Mouse (Mus musculus): ENCODE results near the gene Sohlh1. TPM values are rescaled to one million over a fixed set of nuclear protein-coding genes. Genes with fewer than 3 reads are reported as not detected.

Gene Sohlh1
- polyA plus RNA-seq, 2 experiments = 0.14 to 0.18 TPM

DNA sequence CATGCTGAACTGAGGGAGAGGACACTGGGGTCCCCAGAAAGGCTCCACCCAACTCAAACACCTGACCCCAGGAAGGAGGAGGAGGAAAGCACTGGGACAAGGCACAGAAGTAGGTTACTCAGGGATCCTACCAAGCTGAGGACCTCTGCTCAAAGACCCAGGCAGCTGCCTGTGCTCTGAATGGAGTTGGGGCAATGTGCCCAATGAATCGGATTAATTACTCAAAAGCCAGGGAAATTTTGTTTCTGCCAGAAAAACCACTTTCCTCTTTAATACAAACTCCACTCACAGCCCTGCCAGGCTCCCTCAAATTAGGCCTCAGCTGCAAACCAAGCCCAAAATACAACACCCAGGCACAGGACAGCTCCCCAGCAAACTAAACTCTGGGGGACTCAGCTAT lies 4.3 kb downstream of the Sohlh1 start:
- Histone ChIP-seq H3K27ac (replicated peaks; ENCODE audit: low read depth, low read length) (no peak overlapping the region), H3K4me2 (replicated peaks; ENCODE audit: low read depth, low read length, severe bottlenecking) (no peak overlapping the region), H3K4me1 (ENCODE audit: control insufficient read depth, insufficient read depth, low read length) (0 out of 2 replicates have a peak, but pooled peaks cover 11% of the 10 kb centered on the region), H3K36me3 (ENCODE audit: control insufficient read depth, insufficient read depth, low read length) (no peaks in the 10 kb centered on the region), H3K4me3 (replicated peaks; ENCODE audit: low read length) (no peak overlapping the region), H3K9ac (ENCODE audit: low read depth, low read length, severe bottlenecking) (no peak overlapping the region), H3K9me3 (ENCODE audit: control insufficient read depth, low read length) (no peaks in the 10 kb centered on the region), H3K27me3 (ENCODE audit: control insufficient read depth, insufficient read depth, low read length) (no peaks in the 10 kb centered on the region)
- no peak for TF ChIP-seq POLR2A (IDR thresholded peaks at IDR 0.05; ENCODE audit: borderline replicate concordance, extremely low read depth, insufficient read depth, insufficient read length)
- no peak for DNase-seq (ENCODE audit: low spot score)
- 75% methylated on average over 1 of the region's 1 CpGs for WGBS
- ATAC-seq (ENCODE audit: low FRiP score, low read depth) = no peak

DNA sequence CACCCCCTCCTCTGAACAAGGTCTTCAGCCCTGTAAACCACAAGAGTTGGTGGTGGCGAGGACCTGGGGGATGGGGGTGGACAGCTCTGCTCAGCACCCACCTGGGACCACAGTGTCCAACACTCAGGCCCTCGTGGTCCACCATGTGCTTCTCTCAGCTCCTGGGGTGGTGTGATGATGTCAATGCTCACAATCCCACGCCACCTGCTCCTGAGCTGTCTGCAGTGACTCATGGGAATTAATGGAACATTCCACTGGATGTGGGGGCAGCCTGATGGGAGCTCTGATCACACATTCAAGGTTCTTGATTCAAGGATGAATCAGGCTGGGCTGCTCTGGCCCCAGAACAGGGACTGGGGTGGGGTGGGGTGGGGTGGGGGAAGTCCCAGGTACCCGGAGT lies 4.9 kb downstream of the Sohlh1 start:
- no peak for ATAC-seq (ENCODE audit: low FRiP score, low read depth)
- Histone ChIP-seq H3K27ac (replicated peaks; ENCODE audit: low read depth, low read length) (no peak overlapping the region), H3K36me3 (ENCODE audit: control insufficient read depth, insufficient read depth, low read length) (no peaks in the 10 kb centered on the region), H3K4me1 (ENCODE audit: control insufficient read depth, insufficient read depth, low read length) (0 out of 2 replicates have a peak, but pooled peaks cover 11% of the 10 kb centered on the region), H3K27me3 (ENCODE audit: control insufficient read depth, insufficient read depth, low read length) (no peaks in the 10 kb centered on the region), H3K9me3 (ENCODE audit: control insufficient read depth, low read length) (no peaks in the 10 kb centered on the region), H3K9ac (ENCODE audit: low read depth, low read length, severe bottlenecking) (no peak overlapping the region), H3K4me2 (replicated peaks; ENCODE audit: low read depth, low read length, severe bottlenecking) (no peak overlapping the region), H3K4me3 (replicated peaks; ENCODE audit: low read length) (no peak overlapping the region)
- WGBS = 53% methylated on average over 4 of the region's 4 CpGs
- no peak for DNase-seq (ENCODE audit: low spot score)
- no peak for TF ChIP-seq POLR2A (IDR thresholded peaks at IDR 0.05; ENCODE audit: borderline replicate concordance, extremely low read depth, insufficient read depth, insufficient read length)

DNA sequence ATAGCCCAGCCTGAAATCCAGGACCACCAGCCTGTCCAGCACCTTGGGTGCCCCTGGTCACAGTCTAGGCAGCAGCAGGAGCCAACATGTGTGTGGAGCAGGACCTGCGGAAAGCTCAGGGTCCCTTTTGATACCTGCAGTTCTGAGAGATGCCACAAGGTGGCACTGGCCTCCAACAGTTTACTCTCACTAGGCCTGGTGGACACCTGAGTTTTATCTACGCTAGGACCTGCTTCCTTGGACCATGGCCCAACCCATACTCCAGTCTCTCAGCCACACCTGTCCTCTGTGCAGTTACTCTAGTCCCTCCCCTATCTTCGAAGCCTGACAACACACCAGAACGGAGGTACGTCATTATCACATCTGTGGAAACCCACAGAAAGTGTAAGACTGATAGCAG lies 10.8 kb downstream of the Sohlh1 start:
- Histone ChIP-seq H3K36me3 (ENCODE audit: control insufficient read depth, insufficient read depth, low read length) (no peaks in the 10 kb centered on the region), H3K27me3 (ENCODE audit: control insufficient read depth, insufficient read depth, low read length) (no peaks in the 10 kb centered on the region), H3K9ac (ENCODE audit: low read depth, low read length, severe bottlenecking) (no peak overlapping the region), H3K27ac (replicated peaks; ENCODE audit: low read depth, low read length) (no peak overlapping the region), H3K9me3 (ENCODE audit: control insufficient read depth, low read length) (no peaks in the 10 kb centered on the region), H3K4me3 (replicated peaks; ENCODE audit: low read length) (no peak overlapping the region), H3K4me2 (replicated peaks; ENCODE audit: low read depth, low read length, severe bottlenecking) (no peak overlapping the region), H3K4me1 (ENCODE audit: control insufficient read depth, insufficient read depth, low read length) (no peaks in the 10 kb centered on the region)
- ATAC-seq (ENCODE audit: low FRiP score, low read depth) (peak; percentile 44; the same call in 1 of the 2 replicates), DNase-seq (ENCODE audit: low spot score) (peak; percentile 76)
- 0 out of 2 replicates have a peak, but pooled peaks have one; percentile 14 for TF ChIP-seq POLR2A (IDR thresholded peaks at IDR 0.05; ENCODE audit: borderline replicate concordance, extremely low read depth, insufficient read depth, insufficient read length)
- 44% methylated on average over 5 of the region's 5 CpGs for WGBS

DNA sequence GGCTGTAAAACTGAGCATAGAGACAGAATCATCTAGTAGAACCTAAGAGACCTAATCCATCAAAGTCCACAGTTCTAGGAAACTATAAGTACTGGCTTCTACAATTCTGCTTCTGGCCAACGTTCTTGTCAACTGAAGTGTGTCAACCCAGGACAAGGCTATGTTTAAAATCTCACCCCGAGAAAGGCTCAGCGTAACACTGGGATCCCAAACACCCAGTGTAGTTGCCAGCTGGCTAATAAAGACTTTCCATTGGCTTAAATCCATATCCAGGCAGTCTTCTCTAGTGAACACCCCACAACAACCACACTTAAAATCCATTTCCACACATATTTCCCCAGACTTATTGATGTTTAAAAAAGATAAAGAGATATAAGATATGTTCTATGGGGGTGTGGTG lies 16.3 kb downstream of the Sohlh1 start:
- Histone ChIP-seq H3K9me3 (ENCODE audit: control insufficient read depth, low read length) (no peaks in the 10 kb centered on the region), H3K27me3 (ENCODE audit: control insufficient read depth, insufficient read depth, low read length) (no peaks in the 10 kb centered on the region), H3K36me3 (ENCODE audit: control insufficient read depth, insufficient read depth, low read length) (no peaks in the 10 kb centered on the region), H3K27ac (replicated peaks; ENCODE audit: low read depth, low read length) (no peak overlapping the region), H3K4me2 (replicated peaks; ENCODE audit: low read depth, low read length, severe bottlenecking) (no peak overlapping the region), H3K9ac (ENCODE audit: low read depth, low read length, severe bottlenecking) (no peak overlapping the region), H3K4me3 (replicated peaks; ENCODE audit: low read length) (no peak overlapping the region), H3K4me1 (ENCODE audit: control insufficient read depth, insufficient read depth, low read length) (no peaks in the 10 kb centered on the region)
- ATAC-seq (ENCODE audit: low FRiP score, low read depth) (no peak), DNase-seq (ENCODE audit: low spot score) (no peak)
- WGBS = 85% methylated on average over 3 of the region's 3 CpGs
- no peak for TF ChIP-seq POLR2A (IDR thresholded peaks at IDR 0.05; ENCODE audit: borderline replicate concordance, extremely low read depth, insufficient read depth, insufficient read length)

DNA sequence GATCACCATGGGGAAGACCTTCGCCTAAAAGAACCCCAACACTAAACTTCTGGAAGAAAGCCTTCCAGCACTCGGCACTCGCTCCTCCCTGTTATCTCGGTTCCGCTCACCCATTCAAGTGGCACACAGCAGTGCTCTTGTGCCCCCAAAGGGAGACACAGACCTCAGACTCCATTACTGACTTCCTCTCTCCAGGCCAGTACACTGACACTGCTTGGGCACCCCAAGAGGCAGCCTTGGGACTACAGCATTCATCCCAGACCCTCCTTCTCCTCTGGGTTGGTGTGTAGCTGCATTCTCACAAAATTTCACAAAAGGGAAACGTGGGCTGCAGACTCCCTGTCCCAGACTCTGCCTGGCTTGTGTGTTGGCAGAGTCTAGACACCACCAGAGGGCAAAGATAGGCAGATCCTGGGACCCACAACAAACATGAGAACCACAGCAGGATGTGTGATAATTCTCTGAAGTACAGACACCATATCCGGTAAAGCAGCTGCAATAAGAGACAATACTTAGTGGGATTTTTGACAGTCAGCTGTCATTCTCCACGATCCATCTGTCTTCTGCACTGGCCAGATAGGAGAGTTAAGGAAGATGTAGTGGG lies 18.6 kb downstream of the Sohlh1 start:
- Histone ChIP-seq H3K9ac (ENCODE audit: low read depth, low read length, severe bottlenecking) (no peak overlapping the region), H3K27me3 (ENCODE audit: control insufficient read depth, insufficient read depth, low read length) (no peaks in the 10 kb centered on the region), H3K4me1 (ENCODE audit: control insufficient read depth, insufficient read depth, low read length) (no peaks in the 10 kb centered on the region), H3K4me2 (replicated peaks; ENCODE audit: low read depth, low read length, severe bottlenecking) (no peak overlapping the region), H3K36me3 (ENCODE audit: control insufficient read depth, insufficient read depth, low read length) (no peaks in the 10 kb centered on the region), H3K27ac (replicated peaks; ENCODE audit: low read depth, low read length) (no peak overlapping the region), H3K4me3 (replicated peaks; ENCODE audit: low read length) (no peak overlapping the region), H3K9me3 (ENCODE audit: control insufficient read depth, low read length) (no peaks in the 10 kb centered on the region)
- DNase-seq (ENCODE audit: low spot score) (no peak), ATAC-seq (ENCODE audit: low FRiP score, low read depth) (no peak)
- no peak for TF ChIP-seq POLR2A (IDR thresholded peaks at IDR 0.05; ENCODE audit: borderline replicate concordance, extremely low read depth, insufficient read depth, insufficient read length)
- 82% methylated on average over 8 of the region's 8 CpGs for WGBS

Data from limb, embryonic 14.5 days (tissue).